Mouse (Mus musculus): ENCODE data around the gene Apex2.
"Not testable (repeated sequence)": the region's sequence is repeated elsewhere in the genome, so short reads cannot be mapped to it uniquely, and the experiment has no call there.

DNA sequence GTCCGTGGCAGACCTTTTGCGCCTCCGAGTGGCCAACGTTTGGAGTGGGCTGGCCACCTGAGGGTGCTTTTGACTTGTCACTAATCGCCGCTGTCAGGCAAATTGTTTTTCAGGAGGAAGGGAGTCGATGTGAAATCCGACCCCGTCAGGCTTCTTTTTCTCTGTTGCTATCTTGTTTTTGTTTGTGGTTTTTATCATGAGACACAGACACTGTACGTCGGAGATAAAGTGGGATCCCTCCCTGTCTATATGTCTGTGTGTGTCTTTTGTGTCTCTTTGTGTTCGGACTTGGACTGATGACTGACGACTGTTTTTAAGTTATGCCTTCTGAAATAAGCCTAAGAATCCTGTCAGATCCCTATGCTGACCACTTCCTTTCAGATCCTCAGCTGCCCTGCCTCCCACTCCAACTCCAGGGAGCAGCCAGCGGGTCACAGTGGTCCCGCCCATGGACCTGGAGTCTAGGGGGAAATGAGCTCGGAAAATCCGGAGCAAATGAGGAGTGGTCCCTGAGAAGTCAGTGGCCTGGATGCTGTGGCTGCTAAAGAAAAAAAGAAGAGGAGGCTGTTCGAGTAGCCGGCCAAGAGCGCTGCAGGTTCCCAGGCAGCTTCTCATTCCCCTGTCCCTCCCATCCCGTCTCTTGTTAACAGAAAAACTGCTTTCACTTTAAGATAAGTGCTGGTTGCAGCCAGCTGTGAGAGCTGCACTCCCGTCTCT is 103.2 kb downstream of the Apex2 start:
- not testable (repeated sequence) for TF ChIP-seq CTCF (IDR thresholded peaks at IDR 0.05; ENCODE audit: control insufficient read depth, insufficient read depth, low read length); POLR2A (IDR thresholded peaks at IDR 0.05; ENCODE audit: borderline replicate concordance, control insufficient read depth, low read depth, low read length)

Measured in bone marrow, adult 2 months (tissue).